In the genomic region with DNA sequence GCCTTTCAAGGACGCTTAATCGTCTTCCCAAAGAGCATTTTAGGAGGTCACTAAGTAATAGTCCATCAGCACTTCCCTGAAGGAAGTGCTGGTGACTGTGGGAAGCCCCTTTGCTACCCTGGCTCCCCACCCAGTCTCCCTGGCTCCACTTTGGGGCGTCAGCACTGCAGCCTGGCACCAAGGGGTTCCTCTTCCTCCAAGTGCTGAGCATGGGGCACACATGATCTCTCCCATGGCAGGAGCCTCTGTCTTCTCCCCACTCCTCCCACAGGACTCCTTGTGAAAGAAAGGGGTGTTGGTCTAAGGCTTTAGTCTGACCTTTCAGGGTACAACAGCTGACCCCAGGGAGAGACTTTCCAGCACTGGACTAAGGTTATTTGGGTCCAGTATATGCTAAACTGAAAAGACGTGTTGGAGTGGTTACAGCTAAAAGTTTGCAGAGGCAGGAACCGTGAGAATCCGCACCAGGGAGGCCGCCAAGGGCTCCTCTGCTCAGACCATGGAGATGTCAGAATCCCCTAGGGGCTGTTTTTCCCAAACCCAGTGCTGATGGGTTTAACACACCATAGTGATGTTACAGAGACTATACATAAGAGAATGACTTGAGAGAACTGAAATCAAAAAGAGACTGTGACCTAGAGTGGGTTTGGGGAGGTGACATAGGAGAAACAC, we compare ENCODE assay signal across 8 mouse cellular contexts.
A peak's percentile ranks its signal among the peaks of the same experiment; 100 is the strongest.
DNase-seq lines count a peak whose midpoint lies in the region; ATAC-seq and TF ChIP-seq lines count a peak whose summit lies in the region.

No protein-coding gene starts in this region.

- no peaks in the 10 kb centered on the region for H3K9me3 ChIP-seq in limb, embryonic 10.5 days (replicated peaks)

- intact Hi-C loops in heart, postnatal 25 days (cut with DNase I) = loop anchor here (2.0 to 5.0 kb wide), 3 partner anchors 33 to 117 kb away; no protein-coding TSS in a partner anchor

- H3K27ac ChIP-seq in spleen, adult 2 months (ENCODE audit: insufficient read depth, low read length) = peak overlapping the region; percentile 7
- peak overlapping the region; percentile 81 for H3K27ac ChIP-seq in limb, embryonic 10.5 days

- H3K4me1 ChIP-seq in spleen, adult 2 months (ENCODE audit: control insufficient read depth, insufficient read depth, insufficient read length) = no peaks in the 10 kb centered on the region
- H3K4me1 ChIP-seq in limb, embryonic 10.5 days = peaks cover 79% of the 10 kb centered on the region

- peak; percentile 98 for DNase-seq in heart, adult 11 months
- no peak for DNase-seq in heart, postnatal 25 days (ENCODE audit: low spot score)
- no peak for DNase-seq in spleen, adult 2 months (ENCODE audit: low read depth in 1 of 2, low spot score in 2 of 2)
- DNase-seq in spleen, postnatal 4 days (ENCODE audit: low spot score in 2 of 2) = no peak
- DNase-seq in limb, embryonic 10.5 days (ENCODE audit: low spot score) = no peak
- no peak for DNase-seq in spleen, adult 18-20 months
- DNase-seq in embryo, embryonic 9.5 days (ENCODE audit: extremely low spot score) = no peak

- ATAC-seq in erythroblast, adult 5-6 weeks (replicated peaks; ENCODE audit: low FRiP score, poor library complexity, severe bottlenecking) = no peak

- no peak overlapping the region for H3K4me3 ChIP-seq in spleen, adult 2 months (ENCODE audit: extremely low read depth, insufficient read depth, insufficient read length)
- no peak overlapping the region for H3K4me3 ChIP-seq in limb, embryonic 10.5 days

- TF ChIP-seq CTCF in spleen, adult 2 months (IDR thresholded peaks at IDR 0.05; ENCODE audit: extremely low read depth, insufficient read depth, insufficient read length, insufficient replicate concordance) = no peak

- TF ChIP-seq POLR2A in spleen, adult 2 months (IDR thresholded peaks at IDR 0.05; ENCODE audit: low read depth, low read length) = no peak

- 88% methylated on average over 7 of the region's 7 CpGs for WGBS in spleen, adult 2 months
- WGBS in limb, embryonic 10.5 days = 90% methylated on average over 7 of the region's 7 CpGs

- H3K36me3 ChIP-seq in spleen, adult 2 months (ENCODE audit: control insufficient read depth, insufficient read depth, low read length) = peaks cover 20% of the 10 kb centered on the region
- peaks cover 40% of the 10 kb centered on the region for H3K36me3 ChIP-seq in limb, embryonic 10.5 days

- no peaks in the 10 kb centered on the region for H3K27me3 ChIP-seq in spleen, adult 2 months (ENCODE audit: control insufficient read depth, insufficient read depth, low read length)
- no peaks in the 10 kb centered on the region for H3K27me3 ChIP-seq in limb, embryonic 10.5 days (ENCODE audit: low read depth, poor library complexity, severe bottlenecking)
